Mouse (Mus musculus): ENCODE data around the gene Arhgap15. TPM values are rescaled to one million over a fixed set of nuclear protein-coding genes. Genes with fewer than 3 reads are reported as not detected.

Arhgap15 gene
- total RNA-seq, 1 experiment = not detected

- Histone ChIP-seq H3K36me3 (ENCODE audit: control insufficient read depth, insufficient read depth, low read length, poor library complexity, severe bottlenecking) (no peaks in the 10 kb centered on the region), H3K9me3 (ENCODE audit: control insufficient read depth, insufficient read depth, low read depth, low read length) (no peaks in the 10 kb centered on the region), H3K9ac (ENCODE audit: insufficient read depth, low read depth, low read length, poor library complexity, severe bottlenecking) (no peak overlapping the region), H3K4me3 (ENCODE audit: insufficient read depth in 1 of 2, low read depth in 1 of 2, low read length in 2 of 2, poor library complexity in 1 of 2, severe bottlenecking in 1 of 2) (no peak overlapping the region), H3K27ac (ENCODE audit: insufficient read depth, low read depth, low read length, poor library complexity, severe bottlenecking) (no peak overlapping the region), H3K4me1 (ENCODE audit: control insufficient read depth in 2 of 2, insufficient read depth in 2 of 2, low read length in 2 of 2, poor library complexity in 1 of 2) (no peaks in the 10 kb centered on the region)
- no peak for TF ChIP-seq HCFC1 (IDR thresholded peaks at IDR 0.05; ENCODE audit: borderline replicate concordance, insufficient read depth, low read length)
- DNase-seq (ENCODE audit: low read depth, low spot score) = no peak
- in situ Hi-C loops (cut with MboI; ENCODE audit: low sequenced_read_pairs in 2 of 2, unreplicated experiment in 2 of 2) = no loop called here
Measured at GRCm38 (mm10) chr2:44323813-44324212, 575.2 kb downstream of the Arhgap15 start.

- Histone ChIP-seq H3K9me3 (ENCODE audit: control insufficient read depth, insufficient read depth, low read depth, low read length) (no peaks in the 10 kb centered on the region), H3K4me3 (ENCODE audit: insufficient read depth in 1 of 2, low read depth in 1 of 2, low read length in 2 of 2, poor library complexity in 1 of 2, severe bottlenecking in 1 of 2) (no peak overlapping the region), H3K36me3 (ENCODE audit: control insufficient read depth, insufficient read depth, low read length, poor library complexity, severe bottlenecking) (no peaks in the 10 kb centered on the region), H3K4me1 (ENCODE audit: control insufficient read depth in 2 of 2, insufficient read depth in 2 of 2, low read length in 2 of 2, poor library complexity in 1 of 2) (no peaks in the 10 kb centered on the region), H3K27ac (ENCODE audit: insufficient read depth, low read depth, low read length, poor library complexity, severe bottlenecking) (no peak overlapping the region), H3K9ac (ENCODE audit: insufficient read depth, low read depth, low read length, poor library complexity, severe bottlenecking) (no peak overlapping the region)
- TF ChIP-seq ZC3H11A (IDR thresholded peaks at IDR 0.05; ENCODE audit: borderline replicate concordance, low read depth, low read length) (no peak), HCFC1 (IDR thresholded peaks at IDR 0.05; ENCODE audit: borderline replicate concordance, insufficient read depth, low read length) (no peak), MAFK (IDR thresholded peaks at IDR 0.05; ENCODE audit: insufficient read depth, low read depth, low read length) (no peak), CHD2 (IDR thresholded peaks at IDR 0.05; ENCODE audit: low read depth, low read length) (no peak), ZNF384 (IDR thresholded peaks at IDR 0.05; ENCODE audit: low read depth, low read length) (no peak)
- in situ Hi-C loops (cut with MboI; ENCODE audit: low sequenced_read_pairs in 2 of 2, unreplicated experiment in 2 of 2) = no loop called here
- DNase-seq (ENCODE audit: low read depth, low spot score) = no peak
Measured at GRCm38 (mm10) chr2:44333295-44333694, 584.7 kb downstream of the Arhgap15 start.

- Histone ChIP-seq H3K4me1 (ENCODE audit: control insufficient read depth in 2 of 2, insufficient read depth in 2 of 2, low read length in 2 of 2, poor library complexity in 1 of 2) (no peaks in the 10 kb centered on the region), H3K36me3 (ENCODE audit: control insufficient read depth, insufficient read depth, low read length, poor library complexity, severe bottlenecking) (no peaks in the 10 kb centered on the region), H3K27ac (ENCODE audit: insufficient read depth, low read depth, low read length, poor library complexity, severe bottlenecking) (no peak overlapping the region), H3K4me3 (ENCODE audit: insufficient read depth in 1 of 2, low read depth in 1 of 2, low read length in 2 of 2, poor library complexity in 1 of 2, severe bottlenecking in 1 of 2) (no peak overlapping the region), H3K9me3 (ENCODE audit: control insufficient read depth, insufficient read depth, low read depth, low read length) (no peaks in the 10 kb centered on the region), H3K9ac (ENCODE audit: insufficient read depth, low read depth, low read length, poor library complexity, severe bottlenecking) (no peak overlapping the region)
- in situ Hi-C loops (cut with MboI; ENCODE audit: low sequenced_read_pairs in 2 of 2, unreplicated experiment in 2 of 2) = no loop called here
- TF ChIP-seq ZC3H11A (IDR thresholded peaks at IDR 0.05; ENCODE audit: borderline replicate concordance, low read depth, low read length) (no peak), ZNF384 (IDR thresholded peaks at IDR 0.05; ENCODE audit: low read depth, low read length) (no peak), MAFK (IDR thresholded peaks at IDR 0.05; ENCODE audit: insufficient read depth, low read depth, low read length) (no peak), CHD2 (IDR thresholded peaks at IDR 0.05; ENCODE audit: low read depth, low read length) (no peak), HCFC1 (IDR thresholded peaks at IDR 0.05; ENCODE audit: borderline replicate concordance, insufficient read depth, low read length) (no peak)
- DNase-seq (ENCODE audit: low read depth, low spot score) = no peak
Measured at GRCm38 (mm10) chr2:44334006-44334405, 585.4 kb downstream of the Arhgap15 start.

- TF ChIP-seq ZC3H11A (IDR thresholded peaks at IDR 0.05; ENCODE audit: borderline replicate concordance, low read depth, low read length) (no peak), MAFK (IDR thresholded peaks at IDR 0.05; ENCODE audit: insufficient read depth, low read depth, low read length) (no peak), ZNF384 (IDR thresholded peaks at IDR 0.05; ENCODE audit: low read depth, low read length) (no peak), HCFC1 (IDR thresholded peaks at IDR 0.05; ENCODE audit: borderline replicate concordance, insufficient read depth, low read length) (no peak)
- no peaks in the 10 kb centered on the region for H3K9me3 ChIP-seq (ENCODE audit: control insufficient read depth, insufficient read depth, low read depth, low read length)
- no peak overlapping the region for H3K4me3 ChIP-seq (ENCODE audit: insufficient read depth in 1 of 2, low read depth in 1 of 2, low read length in 2 of 2, poor library complexity in 1 of 2, severe bottlenecking in 1 of 2)
- in situ Hi-C loops (cut with MboI; ENCODE audit: low sequenced_read_pairs in 2 of 2, unreplicated experiment in 2 of 2) = no loop called here
- no peak overlapping the region for H3K27ac ChIP-seq (ENCODE audit: insufficient read depth, low read depth, low read length, poor library complexity, severe bottlenecking)
- H3K36me3 ChIP-seq (ENCODE audit: control insufficient read depth, insufficient read depth, low read length, poor library complexity, severe bottlenecking) = no peaks in the 10 kb centered on the region
- no peak for DNase-seq (ENCODE audit: low read depth, low spot score)
- H3K4me1 ChIP-seq (ENCODE audit: control insufficient read depth in 2 of 2, insufficient read depth in 2 of 2, low read length in 2 of 2, poor library complexity in 1 of 2) = no peaks in the 10 kb centered on the region
- H3K9ac ChIP-seq (ENCODE audit: insufficient read depth, low read depth, low read length, poor library complexity, severe bottlenecking) = no peak overlapping the region
Measured at GRCm38 (mm10) chr2:44334517-44334916, 585.9 kb downstream of the Arhgap15 start.

GRCm38 (mm10) chr2:44336720-44337354, 588.2 kb downstream of the Arhgap15 start:
- Histone ChIP-seq H3K4me1 (ENCODE audit: control insufficient read depth in 2 of 2, insufficient read depth in 2 of 2, low read length in 2 of 2, poor library complexity in 1 of 2) (no peaks in the 10 kb centered on the region), H3K4me3 (ENCODE audit: insufficient read depth in 1 of 2, low read depth in 1 of 2, low read length in 2 of 2, poor library complexity in 1 of 2, severe bottlenecking in 1 of 2) (no peak overlapping the region), H3K36me3 (ENCODE audit: control insufficient read depth, insufficient read depth, low read length, poor library complexity, severe bottlenecking) (no peaks in the 10 kb centered on the region), H3K9me3 (ENCODE audit: control insufficient read depth, insufficient read depth, low read depth, low read length) (no peaks in the 10 kb centered on the region), H3K27ac (ENCODE audit: insufficient read depth, low read depth, low read length, poor library complexity, severe bottlenecking) (no peak overlapping the region), H3K9ac (ENCODE audit: insufficient read depth, low read depth, low read length, poor library complexity, severe bottlenecking) (no peak overlapping the region)
- DNase-seq (ENCODE audit: low read depth, low spot score) = peak; percentile 13
- no peak for TF ChIP-seq MAFK (IDR thresholded peaks at IDR 0.05; ENCODE audit: insufficient read depth, low read depth, low read length)
- no peak for TF ChIP-seq ZC3H11A (IDR thresholded peaks at IDR 0.05; ENCODE audit: borderline replicate concordance, low read depth, low read length)
- no peak for TF ChIP-seq HCFC1 (IDR thresholded peaks at IDR 0.05; ENCODE audit: borderline replicate concordance, insufficient read depth, low read length)
- no peak for TF ChIP-seq ZNF384 (IDR thresholded peaks at IDR 0.05; ENCODE audit: low read depth, low read length)
- TF ChIP-seq CHD2 (IDR thresholded peaks at IDR 0.05; ENCODE audit: low read depth, low read length) = no peak
- in situ Hi-C loops (cut with MboI; ENCODE audit: low sequenced_read_pairs in 2 of 2, unreplicated experiment in 2 of 2) = no loop called here
